Mouse (Mus musculus) heart, embryonic 13.5 days (tissue): ENCODE results near the gene Thap12. TPM values are rescaled to one million over a fixed set of nuclear protein-coding genes. Genes with fewer than 3 reads are reported as not detected.
A peak's percentile ranks its signal among the peaks of the same experiment; 100 is the strongest.

Experiments used
- ATAC-seq: fragments of 200-750 bp; cut with Nextera tagmentation; 2 replicates; pipeline ENCODE4 v1.8.0; 2017; ENCODE audit warnings: moderate TSS enrichment; ENCODE audit not compliant: insufficient number of reproducible peaks, low FRiP score, low TSS enrichment; ENCODE audit errors: extremely low read depth
- H3K27ac ChIP-seq: fragments of 300-500 bp; sonication (generic); replicated peaks from 2 replicates; pipeline ENCODE4 v1.5.1; 2015; ENCODE audit warnings: moderate library complexity, mild to moderate bottlenecking, inconsistent platforms
- H3K27me3 ChIP-seq: fragments of 300-500 bp; sonication (generic); replicated peaks from 2 replicates; pipeline ENCODE4 v1.6.1; 2015; ENCODE audit warnings: mild to moderate bottlenecking, inconsistent platforms
- H3K36me3 ChIP-seq: fragments of 300-500 bp; sonication (generic); 2 replicates; pipeline ENCODE4 v1.6.1; 2015; ENCODE audit warnings: mild to moderate bottlenecking, inconsistent platforms
- H3K4me1 ChIP-seq: fragments of 300-500 bp; sonication (generic); 2 replicates; pipeline ENCODE4 v1.6.1; 2015; ENCODE audit warnings: inconsistent platforms
- H3K4me2 ChIP-seq: fragments of 300-500 bp; sonication (generic); 2 replicates; pipeline ENCODE4 v1.6.1; 2015; ENCODE audit warnings: inconsistent platforms, mild to moderate bottlenecking, moderate library complexity
- H3K4me3 ChIP-seq: fragments of 300-500 bp; sonication (generic); 2 replicates; pipeline ENCODE4 v1.5.1; 2015; ENCODE audit warnings: moderate library complexity, mild to moderate bottlenecking, inconsistent platforms
- H3K9ac ChIP-seq: fragments of 300-500 bp; sonication (generic); 2 replicates; pipeline ENCODE4 v1.6.1; 2015; ENCODE audit warnings: inconsistent platforms, mild to moderate bottlenecking, moderate library complexity
- H3K9me3 ChIP-seq: fragments of 300-500 bp; sonication (generic); 2 replicates; pipeline ENCODE4 v1.6.1; 2016; ENCODE audit warnings: inconsistent platforms
- WGBS: fragments of 180-500 bp; shearing (Covaris S2); methylation state at CpG from one replicate; pipeline ENCODE4 v1.1.7; 2015; ENCODE audit warnings: mixed read lengths; 5-methylcytosine and 5-hydroxymethylcytosine counted together
- polyA plus RNA-seq: library from polyadenylated mRNA; unstranded; fragments of >200 nt; fragmentation: Nextera tagmentation; extraction: Ambion mirVana; gene quantifications from 2 replicates; pipeline ENCODE4 v1.2.1, GENCODE M21; 2015

The Thap12 gene
- polyA plus RNA-seq, 1 experiment from 2014 or later = 35.5 TPM

DNA sequence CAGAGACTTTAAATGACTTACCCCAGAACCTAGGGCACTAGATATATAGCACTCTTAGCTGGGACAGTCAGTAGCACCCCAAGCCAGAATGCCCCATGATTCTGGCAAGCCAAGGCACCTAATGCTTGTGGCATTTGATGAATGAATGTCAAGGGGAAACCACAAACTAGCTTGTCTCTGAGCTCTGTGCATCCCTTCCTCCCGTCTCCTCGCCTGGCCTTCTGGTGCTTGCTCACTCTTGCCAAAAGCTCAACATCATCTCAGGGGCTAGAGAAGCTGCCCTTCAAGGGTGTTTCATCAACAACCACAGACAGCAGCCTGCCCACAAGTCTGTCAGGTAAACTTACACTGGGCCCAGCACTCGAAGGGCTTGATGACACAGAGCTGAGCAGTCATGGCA is 25.6 kb downstream of the Thap12 start:
- no peaks in the 10 kb centered on the region for H3K9me3 ChIP-seq
- peaks cover 6% of the 10 kb centered on the region; the same call in 1 of the 2 replicates for H3K4me1 ChIP-seq
- H3K9ac ChIP-seq = no peak overlapping the region
- no peak overlapping the region for H3K4me2 ChIP-seq
- no peak for ATAC-seq
- WGBS = 79% methylated on average over 3 of the region's 3 CpGs
- no peaks in the 10 kb centered on the region for H3K36me3 ChIP-seq
- H3K27me3 ChIP-seq = peaks cover 31% of the 10 kb centered on the region
- H3K27ac ChIP-seq = no peak overlapping the region
- no peak overlapping the region for H3K4me3 ChIP-seq

DNA sequence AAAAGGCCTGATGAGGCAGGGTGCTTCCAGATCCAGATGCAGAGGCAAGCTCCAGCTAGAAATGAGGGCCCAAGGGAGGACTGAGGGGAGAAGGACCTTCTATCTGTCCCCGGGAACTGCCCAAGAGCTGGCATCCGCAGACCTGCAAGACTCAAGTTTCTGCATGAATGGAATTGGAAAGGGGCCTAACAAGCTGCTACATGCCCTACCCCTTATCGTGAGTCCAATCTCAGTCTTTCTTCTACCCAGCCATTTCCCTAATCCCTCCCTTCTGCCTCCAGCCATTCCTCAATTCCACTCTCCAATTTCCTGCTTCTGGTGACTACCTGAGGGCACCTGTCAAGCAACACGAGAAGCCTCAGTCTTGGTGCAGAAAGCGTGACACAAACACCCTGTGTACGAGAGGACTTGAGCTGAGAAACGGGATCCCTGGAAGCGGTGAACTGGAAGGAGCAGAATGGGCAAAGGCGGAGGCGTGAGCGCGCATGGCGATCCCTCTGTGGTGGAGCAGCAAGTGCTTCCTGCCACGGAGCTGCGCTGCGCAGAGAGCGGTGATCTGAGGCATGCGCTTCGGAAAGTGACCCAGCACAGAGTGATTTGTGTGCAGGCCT is 26.9 kb downstream of the Thap12 start:
- peak overlapping the region; percentile 62 for H3K4me2 ChIP-seq
- H3K4me1 ChIP-seq = peaks cover 10% of the 10 kb centered on the region
- H3K27me3 ChIP-seq = peaks cover 33% of the 10 kb centered on the region
- no peak for ATAC-seq
- no peaks in the 10 kb centered on the region for H3K36me3 ChIP-seq
- H3K9ac ChIP-seq = peak overlapping the region; percentile 45
- 26% methylated on average over 19 of the region's 19 CpGs for WGBS
- no peak overlapping the region for H3K27ac ChIP-seq
- H3K4me3 ChIP-seq = peak overlapping the region; percentile 24
- H3K9me3 ChIP-seq = no peaks in the 10 kb centered on the region

DNA sequence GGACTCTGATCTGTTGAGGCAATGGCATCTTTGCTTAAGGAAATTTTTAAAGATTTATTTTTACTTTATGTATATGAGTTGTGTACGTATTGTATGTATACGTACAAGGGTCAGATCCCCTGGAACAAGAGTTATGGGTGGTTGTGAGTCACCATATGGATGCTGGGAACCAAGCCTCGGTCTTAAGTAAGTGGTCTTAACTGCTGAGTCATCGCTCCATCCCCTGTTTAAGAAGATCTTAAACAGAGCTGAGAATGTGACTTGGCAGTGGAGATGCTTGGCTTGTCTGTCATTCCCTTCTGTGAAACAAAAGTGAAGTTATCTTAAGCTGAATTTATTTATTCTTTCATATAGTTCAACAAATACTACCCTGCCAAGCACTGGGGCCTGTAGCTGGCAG is 31.1 kb downstream of the Thap12 start:
- Histone ChIP-seq H3K36me3 (no peaks in the 10 kb centered on the region), H3K4me1 (peaks cover 15% of the 10 kb centered on the region), H3K9me3 (no peaks in the 10 kb centered on the region), H3K4me2 (no peak overlapping the region), H3K4me3 (no peak overlapping the region), H3K9ac (no peak overlapping the region), H3K27ac (no peak overlapping the region), H3K27me3 (peaks cover 42% of the 10 kb centered on the region)
- 84% methylated on average over 4 of the region's 4 CpGs for WGBS
- ATAC-seq = no peak

DNA sequence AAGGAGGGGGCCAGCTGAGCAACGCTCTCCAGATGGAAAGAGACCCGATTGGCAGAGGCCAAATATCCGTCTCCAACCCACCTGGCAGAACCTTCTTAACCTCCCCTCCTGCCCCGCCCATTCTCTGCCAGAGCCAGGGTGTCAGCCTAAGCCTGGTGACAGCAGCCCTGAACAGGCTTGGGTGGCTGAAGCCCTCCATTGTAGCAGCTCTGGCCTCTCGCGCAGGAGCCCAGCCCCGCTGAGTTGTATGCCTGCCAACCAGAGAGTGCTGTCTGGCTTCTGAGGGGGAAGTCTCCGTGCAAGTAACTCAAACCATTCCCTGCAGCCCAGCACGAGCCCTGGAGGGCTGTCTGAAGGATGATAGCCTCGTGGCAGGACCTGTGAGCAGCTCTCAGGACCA is 32.0 kb downstream of the Thap12 start:
- ATAC-seq = no peak
- 0 out of 2 replicates have a peak overlapping the region, but pooled peaks have one; percentile 34 for H3K27ac ChIP-seq
- WGBS = 16% methylated on average over 10 of the region's 10 CpGs
- no peaks in the 10 kb centered on the region for H3K36me3 ChIP-seq
- peak overlapping the region; percentile 44; the same call in 1 of the 2 replicates for H3K9ac ChIP-seq
- peaks cover 39% of the 10 kb centered on the region for H3K27me3 ChIP-seq
- peak overlapping the region; percentile 41 for H3K4me2 ChIP-seq
- H3K4me3 ChIP-seq = no peak overlapping the region
- H3K9me3 ChIP-seq = no peaks in the 10 kb centered on the region
- H3K4me1 ChIP-seq = peaks cover 13% of the 10 kb centered on the region

DNA sequence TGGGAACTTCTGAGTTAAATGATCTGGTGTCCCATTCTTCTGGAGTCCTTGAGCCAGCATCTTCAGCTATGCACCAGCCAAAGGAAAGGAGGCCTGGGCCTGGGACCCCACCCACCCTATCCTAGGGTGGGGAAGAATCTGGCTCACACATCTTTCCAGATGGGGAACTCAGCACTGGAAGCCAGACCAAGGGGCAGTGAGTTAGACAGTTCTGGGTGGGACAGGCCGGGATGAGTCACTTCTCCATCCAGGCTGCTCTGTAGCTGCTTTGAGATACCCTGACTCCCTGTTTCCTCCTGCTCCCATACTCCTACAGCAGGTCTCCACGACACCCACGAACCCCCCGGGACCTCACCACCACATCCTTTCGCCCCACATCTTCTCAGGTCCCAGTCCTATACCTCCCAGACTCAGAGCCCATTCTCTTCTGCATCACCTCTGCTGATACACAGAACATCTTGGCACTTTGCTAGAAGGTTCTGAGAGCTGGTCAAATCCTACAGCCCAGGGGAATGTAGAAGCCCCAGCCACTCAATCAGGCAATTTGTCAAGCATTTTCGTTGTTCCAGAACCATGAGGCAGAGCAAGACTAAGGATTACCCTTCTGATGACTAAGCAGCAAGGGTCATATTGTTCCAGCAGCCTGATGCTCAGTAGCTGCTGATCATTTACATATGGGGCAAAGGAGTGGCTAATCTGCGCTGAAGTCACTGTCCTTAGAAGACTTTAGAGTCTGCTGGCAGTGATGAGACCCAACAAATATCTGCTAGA is 34.1 kb downstream of the Thap12 start:
- no peak overlapping the region for H3K9ac ChIP-seq
- no peak overlapping the region for H3K4me3 ChIP-seq
- WGBS = 72% methylated on average over 7 of the region's 7 CpGs
- peaks cover 47% of the 10 kb centered on the region for H3K27me3 ChIP-seq
- no peak for ATAC-seq
- H3K4me2 ChIP-seq = no peak overlapping the region
- H3K9me3 ChIP-seq = no peaks in the 10 kb centered on the region
- H3K4me1 ChIP-seq = peaks cover 16% of the 10 kb centered on the region
- H3K27ac ChIP-seq = no peak overlapping the region
- H3K36me3 ChIP-seq = no peaks in the 10 kb centered on the region

DNA sequence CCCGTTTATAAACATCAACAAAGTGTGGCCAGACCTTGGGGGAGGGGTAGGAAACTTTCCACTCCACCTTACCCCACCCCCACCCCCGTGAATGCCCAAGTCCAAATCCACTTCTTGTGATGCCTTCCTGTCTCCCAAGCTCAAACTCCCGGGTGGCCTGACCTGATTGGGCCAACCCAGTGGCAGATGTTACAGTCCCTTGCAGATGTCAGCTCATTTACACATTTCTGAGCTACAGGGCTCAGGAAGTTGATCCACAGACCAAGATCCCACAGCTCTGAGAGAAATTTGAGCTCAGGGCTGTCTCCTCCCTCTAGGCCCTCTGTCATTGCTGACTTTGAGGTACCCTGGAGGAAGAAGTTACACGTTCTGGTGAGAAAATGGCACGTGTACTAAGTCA is 37.5 kb downstream of the Thap12 start:
- Histone ChIP-seq H3K4me3 (no peak overlapping the region), H3K4me2 (no peak overlapping the region), H3K9me3 (no peaks in the 10 kb centered on the region), H3K9ac (no peak overlapping the region), H3K4me1 (peaks cover 6% of the 10 kb centered on the region), H3K27me3 (peaks cover 58% of the 10 kb centered on the region), H3K36me3 (no peaks in the 10 kb centered on the region), H3K27ac (no peak overlapping the region)
- no peak for ATAC-seq
- WGBS = 12% methylated on average over 5 of the region's 5 CpGs

DNA sequence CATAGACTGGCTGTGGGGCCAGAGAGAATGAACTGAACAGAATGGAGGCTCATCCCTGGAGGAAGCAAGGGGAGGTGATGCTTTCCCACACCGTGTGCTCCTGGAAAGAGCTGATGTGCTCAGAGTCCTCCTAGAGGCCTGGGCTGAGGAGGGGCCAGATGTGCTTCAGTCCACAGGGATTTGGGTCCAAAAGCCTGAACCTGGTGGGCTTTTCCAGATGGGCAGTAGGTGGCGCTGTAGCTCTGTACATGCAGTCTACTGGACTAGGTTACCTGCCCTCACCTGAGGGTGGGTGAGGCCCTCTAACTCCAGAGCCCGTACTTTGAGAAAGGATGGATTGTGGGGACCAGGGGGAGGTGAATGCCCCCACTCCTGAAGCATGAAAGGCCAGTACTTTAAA is 40.4 kb downstream of the Thap12 start:
- H3K4me1 ChIP-seq = peaks cover 3% of the 10 kb centered on the region; the same call in 1 of the 2 replicates
- WGBS = 0% methylated on average over 3 of the region's 3 CpGs
- H3K4me2 ChIP-seq = no peak overlapping the region
- H3K4me3 ChIP-seq = no peak overlapping the region
- no peak overlapping the region for H3K27ac ChIP-seq
- H3K9me3 ChIP-seq = no peaks in the 10 kb centered on the region
- H3K27me3 ChIP-seq = peaks cover 49% of the 10 kb centered on the region
- no peak for ATAC-seq
- no peak overlapping the region for H3K9ac ChIP-seq
- H3K36me3 ChIP-seq = no peaks in the 10 kb centered on the region

DNA sequence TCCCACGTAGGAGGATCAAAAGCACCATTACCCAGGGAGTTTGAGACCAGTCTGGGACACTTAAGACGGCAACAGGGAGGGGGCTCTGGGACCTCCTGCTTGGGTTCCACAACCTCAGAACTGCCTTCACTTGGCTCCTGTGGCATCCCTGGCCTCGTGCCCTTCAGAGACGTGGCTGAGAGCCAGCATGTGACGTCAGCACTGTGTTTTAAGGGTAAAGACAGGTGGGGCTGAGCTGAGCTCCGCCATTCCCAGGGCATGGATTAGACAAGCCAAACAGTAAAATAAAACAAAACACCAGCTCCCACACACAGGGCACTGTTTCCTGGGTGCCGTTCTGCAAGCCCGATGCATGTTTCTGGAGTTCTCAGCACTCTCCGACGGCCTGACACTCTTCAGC is 47.5 kb downstream of the Thap12 start:
- no peaks in the 10 kb centered on the region for H3K9me3 ChIP-seq
- WGBS = 56% methylated on average over 10 of the region's 10 CpGs
- peaks cover 26% of the 10 kb centered on the region for H3K27me3 ChIP-seq
- no peak overlapping the region for H3K27ac ChIP-seq
- no peaks in the 10 kb centered on the region for H3K36me3 ChIP-seq
- H3K9ac ChIP-seq = peak overlapping the region; percentile 11
- H3K4me1 ChIP-seq = peaks cover 36% of the 10 kb centered on the region
- H3K4me3 ChIP-seq = no peak overlapping the region
- H3K4me2 ChIP-seq = no peak overlapping the region
- ATAC-seq = no peak

DNA sequence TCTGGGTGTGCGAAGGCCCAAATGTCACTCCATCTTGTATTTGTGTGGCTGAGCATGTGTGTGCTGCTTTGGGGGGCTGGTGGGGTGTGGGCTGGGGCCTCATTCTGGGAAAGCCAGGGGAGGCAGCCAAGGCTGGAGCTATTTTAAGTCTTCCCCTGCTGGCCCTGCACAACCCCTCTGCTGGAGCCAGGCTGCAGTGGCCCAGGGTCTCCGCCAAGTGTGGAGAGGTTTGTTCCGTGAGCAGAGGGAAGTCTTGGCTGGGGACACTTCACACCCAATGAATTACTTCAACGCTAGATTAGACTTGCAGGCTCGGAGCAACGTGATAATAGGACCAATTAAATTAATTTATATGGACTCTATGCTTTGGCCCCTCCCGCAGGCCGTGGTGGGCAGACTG is 49.8 kb downstream of the Thap12 start:
- Histone ChIP-seq H3K4me1 (peaks cover 42% of the 10 kb centered on the region), H3K4me2 (no peak overlapping the region), H3K27ac (no peak overlapping the region), H3K4me3 (no peak overlapping the region), H3K36me3 (no peaks in the 10 kb centered on the region), H3K27me3 (peaks cover 29% of the 10 kb centered on the region), H3K9ac (no peak overlapping the region), H3K9me3 (no peaks in the 10 kb centered on the region)
- ATAC-seq = no peak; the same call in 1 of the 2 replicates
- 54% methylated on average over 8 of the region's 8 CpGs for WGBS

DNA sequence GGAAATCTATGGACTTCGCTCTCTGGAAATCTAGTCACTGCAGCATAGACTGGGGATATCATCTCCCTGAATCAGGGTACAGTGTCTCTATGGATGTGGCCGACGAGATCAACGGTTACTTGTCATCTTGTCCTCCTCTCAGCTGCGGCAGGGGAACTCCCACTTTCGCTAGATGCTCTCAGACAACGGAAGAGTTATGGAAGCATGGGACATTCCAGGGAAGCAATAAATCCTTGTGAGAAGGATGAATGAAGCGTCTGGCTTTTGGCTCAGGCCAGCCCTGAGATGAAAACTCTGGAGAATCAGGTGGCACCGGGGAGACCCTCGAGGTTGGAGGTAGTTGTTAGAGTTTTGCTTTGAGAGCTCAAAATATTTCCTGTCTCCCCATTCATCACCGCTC is 53.1 kb downstream of the Thap12 start:
- Histone ChIP-seq H3K9me3 (no peaks in the 10 kb centered on the region), H3K27me3 (peaks cover 24% of the 10 kb centered on the region), H3K27ac (no peak overlapping the region), H3K4me2 (no peak overlapping the region), H3K4me3 (no peak overlapping the region), H3K4me1 (peaks cover 34% of the 10 kb centered on the region), H3K9ac (no peak overlapping the region), H3K36me3 (no peaks in the 10 kb centered on the region)
- 73% methylated on average over 11 of the region's 11 CpGs for WGBS
- ATAC-seq = no peak

DNA sequence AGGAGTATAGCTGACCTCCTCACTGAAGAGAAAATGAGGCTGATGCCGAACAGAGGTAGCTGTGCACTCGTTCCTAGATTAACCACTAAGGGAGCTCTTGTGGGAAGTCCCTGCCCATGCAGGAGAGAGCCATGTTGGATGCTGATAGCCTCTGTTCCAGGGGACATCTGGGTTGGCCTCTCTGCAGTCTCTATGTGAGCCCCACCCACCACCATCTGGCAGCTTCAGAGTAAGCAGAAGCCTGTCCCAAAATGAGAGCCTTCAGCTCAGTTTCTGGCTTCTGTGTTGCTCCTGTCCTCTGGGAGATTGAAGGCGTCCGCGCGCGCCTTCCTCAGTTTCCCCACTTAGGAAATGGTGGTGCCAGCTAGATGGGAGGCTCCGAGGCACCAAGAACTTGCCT is 53.7 kb downstream of the Thap12 start:
- H3K9ac ChIP-seq = no peak overlapping the region
- H3K27ac ChIP-seq = no peak overlapping the region
- peaks cover 34% of the 10 kb centered on the region for H3K4me1 ChIP-seq
- H3K9me3 ChIP-seq = no peaks in the 10 kb centered on the region
- no peak for ATAC-seq
- peaks cover 19% of the 10 kb centered on the region for H3K27me3 ChIP-seq
- 76% methylated on average over 8 of the region's 8 CpGs for WGBS
- no peak overlapping the region for H3K4me3 ChIP-seq
- no peak overlapping the region for H3K4me2 ChIP-seq
- no peaks in the 10 kb centered on the region for H3K36me3 ChIP-seq

DNA sequence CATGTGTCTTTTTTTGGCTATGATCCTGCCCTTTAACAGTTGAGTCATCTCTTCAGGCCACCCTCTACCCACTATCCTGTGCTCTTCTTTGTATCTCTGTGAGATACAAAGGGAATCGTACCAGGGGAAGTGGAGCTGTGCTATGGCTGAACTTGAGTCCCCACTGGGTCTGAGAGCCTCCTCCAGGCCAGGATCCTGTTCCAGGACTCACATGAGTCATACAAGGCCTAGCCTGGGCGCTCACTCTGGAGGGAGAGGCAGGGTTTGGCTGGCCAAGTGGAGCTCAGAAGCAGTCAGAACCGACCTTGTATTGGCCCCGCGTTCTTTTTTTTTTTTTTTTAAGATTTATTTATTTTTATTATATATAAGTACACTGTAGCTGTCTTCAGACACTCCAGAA is 57.2 kb downstream of the Thap12 start:
- WGBS = 80% methylated on average over 5 of the region's 5 CpGs
- peaks cover 9% of the 10 kb centered on the region for H3K4me1 ChIP-seq
- H3K27me3 ChIP-seq = peaks cover 19% of the 10 kb centered on the region
- H3K4me2 ChIP-seq = no peak overlapping the region
- no peak overlapping the region for H3K4me3 ChIP-seq
- no peaks in the 10 kb centered on the region for H3K36me3 ChIP-seq
- no peak for ATAC-seq
- no peaks in the 10 kb centered on the region for H3K9me3 ChIP-seq
- H3K9ac ChIP-seq = no peak overlapping the region
- no peak overlapping the region for H3K27ac ChIP-seq
